Mouse (Mus musculus) kidney, embryonic 15.5 days (tissue): ENCODE results near the gene Fndc5. TPM values are rescaled to one million over a fixed set of nuclear protein-coding genes. Genes with fewer than 3 reads are reported as not detected.

Experiments used
- ATAC-seq: fragments of 200-750 bp; cut with Nextera tagmentation; replicated peaks from 2 replicates; pipeline ENCODE4 v1.8.0; 2017; ENCODE audit warnings: moderate TSS enrichment; ENCODE audit not compliant: low FRiP score
- H3K27ac ChIP-seq: fragments of 300-500 bp; sonication (generic); 2 replicates; pipeline ENCODE4 v1.5.1; 2015; ENCODE audit warnings: mild to moderate bottlenecking, inconsistent platforms
- H3K27me3 ChIP-seq: fragments of 300-500 bp; sonication (generic); 2 replicates; pipeline ENCODE4 v1.6.1; 2015; ENCODE audit warnings: inconsistent platforms
- H3K36me3 ChIP-seq: fragments of 300-500 bp; sonication (generic); 2 replicates; pipeline ENCODE4 v1.6.1; 2015; ENCODE audit warnings: inconsistent platforms
- H3K4me1 ChIP-seq: fragments of 300-500 bp; sonication (generic); 2 replicates; pipeline ENCODE4 v1.6.1; 2015; ENCODE audit warnings: inconsistent platforms
- H3K4me2 ChIP-seq: fragments of 300-500 bp; sonication (generic); 2 replicates; pipeline ENCODE4 v1.6.1; 2015; ENCODE audit warnings: moderate library complexity, mild to moderate bottlenecking, inconsistent platforms
- H3K4me3 ChIP-seq: fragments of 300-500 bp; sonication (generic); replicated peaks from 2 replicates; pipeline ENCODE4 v1.5.1; 2015; ENCODE audit warnings: mild to moderate bottlenecking, inconsistent platforms
- H3K9ac ChIP-seq: fragments of 300-500 bp; sonication (generic); 2 replicates; pipeline ENCODE4 v1.6.1; 2015; ENCODE audit warnings: mild to moderate bottlenecking, inconsistent platforms
- H3K9me3 ChIP-seq: fragments of 300-500 bp; sonication (generic); replicated peaks from 2 replicates; pipeline ENCODE4 v1.6.1; 2016; ENCODE audit warnings: inconsistent platforms
- WGBS: fragments of 180-500 bp; shearing (Covaris S2); methylation state at CpG from one replicate; pipeline ENCODE4 v1.1.7; 2015; ENCODE audit warnings: mixed read lengths; 5-methylcytosine and 5-hydroxymethylcytosine counted together
- polyA plus RNA-seq: library from polyadenylated mRNA; unstranded; fragments of >200 nt; fragmentation: Nextera tagmentation; extraction: Ambion mirVana; gene quantifications from 2 replicates; pipeline ENCODE4 v1.2.1, GENCODE M21; 2015

Gene Fndc5
- polyA plus RNA-seq, 1 experiment from 2014 or later, result 5.1 TPM

DNA sequence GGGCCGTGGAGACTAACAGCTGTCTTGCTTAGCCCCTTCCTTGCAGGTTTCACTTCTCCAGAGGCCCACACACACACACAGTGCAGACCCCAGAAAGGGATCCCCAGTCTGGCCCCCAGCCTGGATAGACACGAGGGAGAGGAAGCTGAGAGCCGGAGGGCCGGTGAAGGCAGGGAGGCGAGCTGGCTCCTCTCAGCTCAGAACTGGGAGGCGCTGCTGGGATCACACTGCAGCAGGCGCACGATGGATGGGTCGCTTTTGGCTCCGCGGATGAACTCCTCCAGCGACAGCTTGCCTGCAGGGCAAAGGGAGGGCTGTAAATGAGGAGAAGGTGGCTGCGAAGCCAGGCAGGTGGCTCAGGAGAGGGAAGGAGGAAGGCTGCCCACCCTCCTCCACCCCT lies 24.6 kb upstream of the Fndc5 start:
- Histone ChIP-seq H3K4me1 (peaks cover 60% of the 10 kb centered on the region), H3K9me3 (no peaks in the 10 kb centered on the region), H3K4me2 (peak overlapping the region; percentile 35), H3K36me3 (no peaks in the 10 kb centered on the region), H3K27me3 (peaks cover 19% of the 10 kb centered on the region), H3K9ac (no peak overlapping the region), H3K27ac (no peak overlapping the region), H3K4me3 (no peak overlapping the region)
- 17% methylated on average over 12 of the region's 13 CpGs for WGBS
- no peak; the same call in 1 of the 2 replicates for ATAC-seq

DNA sequence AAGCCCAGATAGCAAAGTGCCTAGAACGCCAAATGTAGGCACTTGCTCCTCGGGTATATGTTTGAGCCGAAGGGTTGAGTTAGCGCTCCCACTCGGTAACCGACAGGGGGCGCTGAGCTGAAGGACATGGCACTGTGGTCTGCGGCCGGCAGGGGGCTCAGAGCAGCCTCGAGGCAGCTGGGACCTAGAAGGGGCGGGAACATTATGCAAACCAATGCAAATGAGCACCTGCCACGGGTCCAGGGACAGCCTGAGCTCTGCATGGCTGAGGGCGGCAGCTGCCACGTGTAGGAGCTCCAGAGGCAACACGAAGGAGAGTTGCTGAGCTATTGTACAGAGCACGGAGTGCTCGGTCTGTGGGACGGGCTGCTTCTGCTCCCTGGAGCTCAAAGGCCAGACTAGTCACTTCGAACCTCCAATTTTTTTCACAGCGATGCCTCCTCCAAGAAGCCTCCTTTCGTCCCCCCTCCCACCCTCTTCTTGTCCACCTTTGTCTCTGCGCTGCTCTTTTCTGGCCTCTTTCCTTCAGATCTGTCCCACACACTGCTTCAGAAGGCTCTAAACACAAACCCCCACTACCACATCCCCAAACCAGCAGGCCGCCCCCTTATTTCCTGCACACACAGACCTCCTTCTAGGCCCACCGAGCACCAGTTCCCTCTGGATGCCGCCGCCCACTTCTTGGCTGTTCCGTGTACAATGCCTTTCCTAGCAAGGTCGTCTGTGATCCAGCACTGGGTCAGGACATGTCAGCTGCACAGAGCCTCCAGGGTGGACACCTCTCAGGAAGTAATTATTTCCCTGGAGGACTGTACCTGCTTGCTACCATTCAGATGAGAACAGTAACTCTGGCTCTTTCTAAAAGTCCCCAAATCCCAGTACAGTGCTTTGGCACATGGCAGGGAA lies 23.5 kb upstream of the Fndc5 start:
- H3K4me2 ChIP-seq, result no peak overlapping the region
- H3K9me3 ChIP-seq, result no peaks in the 10 kb centered on the region
- H3K4me3 ChIP-seq, result no peak overlapping the region
- WGBS, result 32% methylated on average over 28 of the region's 28 CpGs
- no peak overlapping the region for H3K27ac ChIP-seq
- no peak overlapping the region for H3K9ac ChIP-seq
- no peaks in the 10 kb centered on the region for H3K36me3 ChIP-seq
- H3K4me1 ChIP-seq, result peaks cover 56% of the 10 kb centered on the region
- peak; percentile 72 for ATAC-seq
- H3K27me3 ChIP-seq, result peaks cover 19% of the 10 kb centered on the region

DNA sequence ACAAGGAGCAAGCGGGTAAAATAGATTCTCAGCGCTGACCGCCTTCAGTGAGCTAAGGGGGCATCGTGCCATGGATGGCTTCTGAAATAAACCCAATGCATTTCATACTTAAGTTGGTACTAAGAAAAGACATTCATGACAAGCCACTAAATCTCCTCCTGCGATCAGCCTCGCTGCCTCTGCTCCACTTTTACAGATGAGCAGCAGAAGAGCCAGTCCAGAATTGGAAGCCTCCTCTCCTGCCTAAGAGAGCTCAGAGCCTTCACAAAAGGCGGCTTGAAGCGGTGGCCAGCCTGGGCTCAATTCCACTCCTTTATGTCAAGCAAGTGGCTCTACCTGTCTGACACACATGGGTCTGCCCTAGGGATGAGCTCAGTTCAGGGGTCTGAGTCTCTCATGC lies 20.1 kb upstream of the Fndc5 start:
- H3K9me3 ChIP-seq, result no peaks in the 10 kb centered on the region
- no peak overlapping the region for H3K4me2 ChIP-seq
- no peak for ATAC-seq
- no peak overlapping the region for H3K4me3 ChIP-seq
- H3K9ac ChIP-seq, result no peak overlapping the region
- H3K27ac ChIP-seq, result no peak overlapping the region
- H3K27me3 ChIP-seq, result peaks cover 43% of the 10 kb centered on the region
- H3K36me3 ChIP-seq, result no peaks in the 10 kb centered on the region
- 95% methylated on average over 8 of the region's 8 CpGs for WGBS
- H3K4me1 ChIP-seq, result peaks cover 44% of the 10 kb centered on the region

DNA sequence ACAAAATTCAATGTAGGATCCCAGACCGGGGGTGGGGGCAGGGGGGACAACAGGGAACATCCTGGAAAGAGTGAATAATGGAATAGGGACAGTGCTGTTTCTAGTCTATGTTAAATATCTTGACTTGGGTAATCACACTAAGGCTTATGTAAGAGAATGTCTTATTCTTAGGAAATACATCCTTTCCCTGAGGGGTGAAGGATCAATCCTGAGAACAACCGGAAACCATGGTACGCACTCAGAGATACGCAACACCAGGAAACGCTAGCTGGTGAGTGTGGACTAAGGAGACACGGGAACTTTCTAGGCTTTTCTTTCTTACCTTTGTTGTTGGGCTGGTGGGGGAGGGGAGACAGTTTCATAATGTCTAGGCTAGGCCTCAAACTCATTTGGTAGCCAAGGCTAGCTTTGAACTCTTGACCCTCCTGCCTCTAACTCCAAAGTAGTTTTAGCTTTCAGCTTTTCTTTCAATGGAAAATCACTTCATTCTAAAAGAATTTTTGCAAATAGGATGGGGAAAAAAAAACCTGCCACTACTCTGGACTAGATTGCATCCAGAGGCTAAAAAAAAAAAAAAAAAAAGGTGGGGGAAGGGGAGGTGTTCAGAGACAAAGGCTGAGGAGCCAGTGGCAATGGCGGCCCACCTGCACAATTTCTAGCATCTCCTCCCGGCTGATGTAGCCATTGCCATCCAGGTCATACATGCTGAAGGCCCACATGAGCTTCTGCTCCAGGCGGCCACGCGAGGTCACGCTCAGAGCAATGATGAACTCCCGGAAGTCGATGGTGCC lies 18.9 kb upstream of the Fndc5 start:
- H3K4me2 ChIP-seq, result no peak overlapping the region
- H3K9ac ChIP-seq, result no peak overlapping the region
- ATAC-seq, result no peak
- no peak overlapping the region for H3K4me3 ChIP-seq
- H3K36me3 ChIP-seq, result no peaks in the 10 kb centered on the region
- 89% methylated on average over 14 of the region's 14 CpGs for WGBS
- peaks cover 54% of the 10 kb centered on the region for H3K27me3 ChIP-seq
- peaks cover 33% of the 10 kb centered on the region for H3K4me1 ChIP-seq
- H3K9me3 ChIP-seq, result no peaks in the 10 kb centered on the region
- H3K27ac ChIP-seq, result no peak overlapping the region

DNA sequence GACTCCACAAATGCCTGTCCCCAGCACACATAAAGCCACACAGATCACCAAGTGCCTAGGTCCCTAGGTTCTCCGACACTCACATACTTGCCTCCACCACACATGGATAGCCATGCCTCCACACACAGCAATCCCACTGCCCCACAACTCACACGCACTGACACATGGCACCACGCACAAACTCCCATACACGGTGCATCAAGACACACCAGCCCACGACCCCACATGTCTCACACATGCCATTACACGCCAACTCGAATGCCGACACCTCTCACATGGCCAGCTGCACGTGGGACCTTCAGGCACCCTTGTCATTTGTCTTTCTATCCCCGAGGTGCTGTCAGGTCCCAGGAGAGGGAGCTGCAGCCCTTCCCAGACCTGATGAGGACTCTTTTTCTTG lies 17.1 kb upstream of the Fndc5 start:
- H3K9ac ChIP-seq, result no peak overlapping the region
- no peak overlapping the region for H3K27ac ChIP-seq
- no peak overlapping the region for H3K4me2 ChIP-seq
- peaks cover 60% of the 10 kb centered on the region for H3K27me3 ChIP-seq
- ATAC-seq, result no peak
- no peaks in the 10 kb centered on the region for H3K9me3 ChIP-seq
- H3K4me3 ChIP-seq, result no peak overlapping the region
- 74% methylated on average over 10 of the region's 10 CpGs for WGBS
- peaks cover 26% of the 10 kb centered on the region for H3K4me1 ChIP-seq
- H3K36me3 ChIP-seq, result no peaks in the 10 kb centered on the region

DNA sequence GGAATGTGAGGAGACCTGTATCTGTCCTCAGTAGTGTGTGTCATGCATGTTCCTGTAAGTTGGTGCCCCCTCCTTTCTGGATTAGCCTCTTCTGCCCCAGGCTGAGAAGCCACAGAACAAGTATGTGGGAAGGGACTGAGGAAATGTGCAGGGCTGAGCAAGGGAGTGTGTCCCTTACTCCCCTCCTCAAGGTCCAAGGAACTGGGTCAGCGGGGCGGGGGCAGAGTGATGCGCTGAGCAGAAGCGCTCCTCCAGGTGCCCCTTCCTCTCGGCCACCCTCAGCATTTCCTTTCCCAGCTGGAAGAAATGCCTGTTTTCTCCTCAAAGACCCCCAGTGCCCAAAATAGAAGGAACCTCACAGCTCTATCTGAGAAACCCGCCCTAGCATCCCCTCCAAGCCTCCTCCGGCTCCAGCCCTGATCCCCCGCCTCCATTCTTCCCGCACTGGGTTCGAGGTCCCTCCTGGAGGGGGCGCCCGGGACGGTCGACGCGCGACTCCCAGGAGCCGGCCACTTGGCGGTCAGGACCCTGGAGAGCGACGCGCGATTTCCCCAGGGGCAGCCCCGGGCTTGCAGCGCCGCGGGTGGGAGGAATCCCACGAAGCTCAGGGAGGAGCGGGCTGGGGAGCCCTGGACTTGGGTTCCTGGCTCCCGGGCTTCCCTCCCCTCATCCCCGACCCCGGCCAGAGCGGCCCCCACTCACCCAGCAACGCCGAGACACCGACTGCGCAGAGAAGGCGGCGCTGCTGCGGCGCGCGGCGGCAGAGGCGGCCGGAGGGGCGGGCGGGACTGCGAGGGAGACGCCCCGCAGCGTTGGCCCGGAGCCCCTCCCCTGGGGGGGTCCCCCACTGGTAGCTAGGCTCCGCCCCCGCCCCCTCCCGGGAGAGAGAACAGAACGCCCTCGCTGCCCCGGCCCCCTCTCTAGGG lies 16.0 kb upstream of the Fndc5 start:
- H3K9me3 ChIP-seq, result no peaks in the 10 kb centered on the region
- ATAC-seq, result peak; percentile 71
- H3K4me2 ChIP-seq, result peak overlapping the region; percentile 91
- 0 out of 2 replicates have a peak overlapping the region, but pooled peaks have one; percentile 9 for H3K9ac ChIP-seq
- peak overlapping the region; percentile 54 for H3K4me3 ChIP-seq
- H3K36me3 ChIP-seq, result no peaks in the 10 kb centered on the region
- no peak overlapping the region for H3K27ac ChIP-seq
- WGBS, result 1% methylated on average over 59 of the region's 59 CpGs
- H3K27me3 ChIP-seq, result peaks cover 60% of the 10 kb centered on the region
- H3K4me1 ChIP-seq, result peaks cover 30% of the 10 kb centered on the region

DNA sequence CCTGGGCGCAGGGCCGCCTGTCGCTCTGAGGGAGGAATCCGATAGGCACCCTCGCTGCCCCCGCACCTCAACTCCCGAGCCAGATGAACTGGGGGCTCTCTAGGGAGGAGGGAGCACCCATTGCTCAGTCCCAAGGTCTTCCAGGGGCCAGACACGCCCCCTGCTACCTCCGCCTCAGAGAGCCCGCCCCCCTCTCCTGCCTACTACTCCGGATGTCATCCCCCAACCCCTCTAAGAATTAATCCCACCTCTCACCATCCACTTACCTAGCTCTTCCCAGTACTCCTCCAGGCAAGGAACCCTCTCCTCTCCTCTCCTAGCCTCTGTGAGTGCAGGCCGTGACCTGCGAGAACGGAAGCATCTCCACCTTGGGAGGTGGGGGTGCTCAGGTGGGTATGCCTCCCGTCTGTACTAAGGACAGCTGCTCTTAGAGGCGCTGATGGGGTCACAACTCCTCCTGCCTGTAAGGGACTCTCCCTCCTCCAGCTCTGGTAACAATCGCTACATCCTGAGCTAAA lies 15.2 kb upstream of the Fndc5 start, which contains the start of gene Hpca:
TSS of gene Hpca (minus strand) at position 468 of the 518 bp plus-strand sequence.
- H3K9ac ChIP-seq, result 0 out of 2 replicates have a peak within 1 kb of the TSS, but pooled peaks have one; percentile 9
- H3K4me3 ChIP-seq, result peak within 1 kb of the TSS; percentile 54
- H3K27me3 ChIP-seq, result peaks cover 64% of the 10 kb centered on the region
- no peak within 1 kb of the TSS for H3K27ac ChIP-seq
- H3K4me1 ChIP-seq, result peaks cover 37% of the 10 kb centered on the region
- H3K4me2 ChIP-seq, result peak within 1 kb of the TSS; percentile 91
- H3K36me3 ChIP-seq, result no peaks in the 10 kb centered on the region
- whole genome bisulfite sequencing, result 1% methylated on average over 17 of the region's 17 CpGs
- ATAC-seq, result no peak; the same call in 1 of the 2 replicates
- H3K9me3 ChIP-seq, result no peaks in the 10 kb centered on the region

DNA sequence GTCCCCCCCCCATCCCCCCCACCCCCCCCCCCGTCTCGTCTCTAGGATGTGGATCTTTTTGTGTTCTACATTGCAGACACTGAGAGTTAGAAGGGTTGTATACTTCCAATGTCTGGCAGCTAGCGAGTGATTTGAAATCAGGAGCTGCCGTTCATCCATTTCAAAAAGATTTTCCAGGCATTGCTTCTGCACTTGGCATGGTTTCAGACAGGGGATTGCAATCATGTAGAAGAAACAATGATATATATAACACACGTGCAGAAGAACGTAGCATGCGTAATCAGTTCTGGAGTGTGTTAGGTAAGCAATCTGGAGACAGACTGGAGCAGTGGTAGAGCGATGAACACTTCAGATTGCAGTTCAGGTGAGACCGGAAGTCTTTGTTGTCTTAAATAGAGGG lies 14.7 kb upstream of the Fndc5 start:
- H3K27me3 ChIP-seq, result peaks cover 64% of the 10 kb centered on the region
- WGBS, result 33% methylated on average over 9 of the region's 9 CpGs
- ATAC-seq, result no peak

DNA sequence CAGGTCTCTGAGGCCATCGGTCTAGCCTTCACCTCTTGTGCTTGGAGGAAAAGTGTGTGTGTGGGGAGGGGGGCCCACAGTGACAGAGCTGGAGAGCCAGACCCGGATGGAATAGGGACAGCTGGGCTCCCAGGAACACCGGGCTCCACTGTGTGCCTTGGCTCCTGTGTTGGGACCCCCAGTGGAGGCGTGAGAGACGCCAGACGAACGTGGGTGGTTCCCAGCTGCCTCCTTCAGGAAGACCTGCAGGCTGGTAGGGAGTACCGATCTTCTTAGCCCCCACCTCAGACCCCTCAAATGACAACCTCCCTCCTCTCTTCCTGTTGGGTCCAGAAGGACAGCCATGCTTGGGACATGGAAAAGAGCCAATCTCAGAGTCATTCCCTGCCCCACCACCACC lies 14.1 kb upstream of the Fndc5 start:
- Histone ChIP-seq H3K4me3 (no peak overlapping the region), H3K27ac (no peak overlapping the region), H3K9me3 (no peaks in the 10 kb centered on the region), H3K9ac (no peak overlapping the region), H3K27me3 (peaks cover 64% of the 10 kb centered on the region), H3K4me1 (peaks cover 37% of the 10 kb centered on the region), H3K36me3 (no peaks in the 10 kb centered on the region), H3K4me2 (no peak overlapping the region)
- no peak for ATAC-seq
- 37% methylated on average over 8 of the region's 8 CpGs for WGBS

More for the DNA sequence above, 14.7 kb upstream of the Fndc5 start:
- Histone ChIP-seq H3K4me2 (no peak overlapping the region), H3K4me1 (peaks cover 37% of the 10 kb centered on the region), H3K9ac (no peak overlapping the region), H3K36me3 (no peaks in the 10 kb centered on the region), H3K4me3 (no peak overlapping the region), H3K27ac (no peak overlapping the region), H3K9me3 (no peaks in the 10 kb centered on the region)

DNA sequence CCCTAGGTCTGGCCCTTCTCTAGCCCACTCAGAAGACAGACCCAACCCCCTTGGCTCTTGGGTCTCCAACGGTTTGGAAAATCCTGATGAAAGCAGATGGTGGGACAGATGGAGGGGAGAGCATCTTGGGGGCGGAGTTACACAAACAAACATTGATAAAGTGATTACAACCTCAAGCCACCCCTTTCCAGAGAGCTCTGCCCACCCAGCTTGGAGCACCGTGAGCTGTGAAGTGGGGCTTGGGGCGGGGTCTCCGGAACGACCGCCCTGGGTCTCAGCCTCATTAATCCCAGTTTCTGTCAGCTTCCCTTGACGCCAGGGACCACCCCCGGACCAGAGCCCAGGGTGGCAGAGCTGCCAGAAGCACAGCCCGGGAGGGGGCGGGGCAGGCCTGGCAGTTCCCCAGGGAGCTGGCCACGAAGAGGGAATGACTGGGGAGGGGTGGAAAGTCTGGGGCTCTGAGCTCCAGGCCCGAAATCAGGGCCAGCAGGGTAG lies 12.1 kb upstream of the Fndc5 start:
- Histone ChIP-seq H3K4me3 (no peak overlapping the region), H3K36me3 (no peaks in the 10 kb centered on the region), H3K9me3 (no peaks in the 10 kb centered on the region), H3K4me1 (peaks cover 49% of the 10 kb centered on the region), H3K4me2 (peak overlapping the region; percentile 38), H3K27me3 (peaks cover 61% of the 10 kb centered on the region), H3K9ac (no peak overlapping the region), H3K27ac (no peak overlapping the region)
- WGBS, result 4% methylated on average over 13 of the region's 13 CpGs
- no peak for ATAC-seq
